Mouse (Mus musculus) intestine, postnatal 0 days (tissue): ENCODE data around the gene Cxcr1. TPM values are rescaled to one million over a fixed set of nuclear protein-coding genes. Genes with fewer than 3 reads are reported as not detected.

Experiments
- ATAC-seq: fragments of 200-750 bp; cut with Nextera tagmentation; 2 replicates; pipeline ENCODE4 v1.8.0; 2017; ENCODE audit warnings: mild to moderate bottlenecking, moderate TSS enrichment, moderate library complexity
- H3K27ac ChIP-seq: fragments of 300-500 bp; sonication (generic); 2 replicates; pipeline ENCODE4 v1.5.1; 2014; ENCODE audit warnings: mild to moderate bottlenecking, low read depth, low read length, moderate library complexity
- H3K27me3 ChIP-seq: fragments of 300-500 bp; sonication (generic); replicated peaks from 2 replicates; pipeline ENCODE4 v1.6.1; 2014; ENCODE audit warnings: low read length, mixed read lengths; ENCODE audit not compliant: control insufficient read depth, insufficient read depth
- H3K36me3 ChIP-seq: fragments of 300-500 bp; sonication (generic); 2 replicates; pipeline ENCODE4 v1.6.1; 2014; ENCODE audit warnings: mild to moderate bottlenecking, moderate library complexity; ENCODE audit not compliant: control insufficient read depth, insufficient read depth
- H3K4me1 ChIP-seq: fragments of 300-500 bp; sonication (generic); replicated peaks from 2 replicates; pipeline ENCODE4 v1.6.1; 2014; ENCODE audit warnings: antibody characterized with exemption, low read length, mixed read lengths; ENCODE audit not compliant: control insufficient read depth, insufficient read depth
- H3K4me2 ChIP-seq: fragments of 300-500 bp; sonication (generic); replicated peaks from 2 replicates; pipeline ENCODE4 v1.6.1; 2014; ENCODE audit warnings: low read depth, mild to moderate bottlenecking, moderate library complexity
- H3K4me3 ChIP-seq: fragments of 300-500 bp; sonication (generic); 2 replicates; pipeline ENCODE4 v1.5.1; 2014; ENCODE audit warnings: low read depth, low read length
- H3K9ac ChIP-seq: fragments of 300-500 bp; sonication (generic); 2 replicates; pipeline ENCODE4 v1.6.1; 2014; ENCODE audit warnings: mild to moderate bottlenecking, low read depth, low read length
- H3K9me3 ChIP-seq: fragments of 300-500 bp; sonication (generic); 2 replicates; pipeline ENCODE4 v1.6.1; 2016; ENCODE audit warnings: mixed run types; ENCODE audit not compliant: control insufficient read depth
- CTCF ChIP-seq: sonication (generic); IDR thresholded peaks from 2 replicates; pipeline ENCODE4 v1.5.1; 2016; ENCODE audit warnings: low read depth, mild to moderate bottlenecking, control low read depth, antibody characterized with exemption, moderate library complexity
- WGBS: fragments of 180-500 bp; shearing (Covaris S2); extraction: QIAGEN DNeasy Blood & Tissue Kit; methylation state at CpG from one replicate; pipeline ENCODE4 v1.1.7; 2014; 5-methylcytosine and 5-hydroxymethylcytosine counted together
- microRNA counts: library from miRNA; unstranded; fragments of <30 nt; microRNA quantifications from one replicate; lab custom pipeline; 2016
- microRNA-seq: library from miRNA; unstranded; fragments of <30 nt; microRNA quantifications from one replicate; pipeline ENCODE4, GENCODE M21; 2016
- polyA plus RNA-seq: library from polyadenylated mRNA; unstranded; fragments of >200 nt; fragmentation: Nextera tagmentation; extraction: Ambion mirVana; gene quantifications from 2 replicates; pipeline ENCODE4 v1.2.1, GENCODE M21; 2015

Gene Cxcr1
- polyA plus RNA-seq, 1 experiment from 2014 or later = not detected

DNA sequence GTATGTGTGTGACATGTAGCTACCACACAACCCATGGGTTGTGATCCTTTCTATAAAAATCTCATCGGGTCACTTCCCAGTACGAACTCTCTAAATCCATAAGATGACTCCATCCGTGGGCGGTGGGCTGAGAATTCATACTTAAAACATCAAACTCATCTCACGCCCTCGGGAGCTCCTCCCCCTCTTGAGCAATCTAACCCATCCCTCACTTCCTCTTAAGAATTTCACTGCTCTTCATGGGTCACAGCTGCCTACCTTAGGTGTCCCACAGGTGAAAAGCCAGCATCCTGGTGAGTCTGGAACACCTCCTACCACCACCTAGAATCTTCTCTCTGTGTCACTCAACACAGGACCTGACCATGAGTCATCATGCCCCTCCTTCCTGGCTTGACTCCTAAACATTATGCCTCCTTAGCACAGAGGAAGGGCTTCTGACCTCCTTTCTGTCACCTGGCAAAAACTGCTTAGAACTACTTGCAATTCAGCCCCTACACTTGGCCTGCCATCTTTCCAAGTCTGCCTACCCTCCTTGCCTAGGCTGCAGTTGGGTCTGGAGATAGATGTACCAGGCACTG, 38.9 kb downstream of the Cxcr1 start:
- WGBS = 76% methylated on average over 6 of the region's 6 CpGs
- H3K9me3 ChIP-seq = no peaks in the 10 kb centered on the region
- no peaks in the 10 kb centered on the region for H3K4me1 ChIP-seq
- no peaks in the 10 kb centered on the region for H3K36me3 ChIP-seq
- no peak for TF ChIP-seq CTCF
- no peak for ATAC-seq
- no peak overlapping the region for H3K9ac ChIP-seq
- H3K4me2 ChIP-seq = no peak overlapping the region
- H3K27me3 ChIP-seq = no peaks in the 10 kb centered on the region
- no peak overlapping the region for H3K27ac ChIP-seq
- no peak overlapping the region for H3K4me3 ChIP-seq

DNA sequence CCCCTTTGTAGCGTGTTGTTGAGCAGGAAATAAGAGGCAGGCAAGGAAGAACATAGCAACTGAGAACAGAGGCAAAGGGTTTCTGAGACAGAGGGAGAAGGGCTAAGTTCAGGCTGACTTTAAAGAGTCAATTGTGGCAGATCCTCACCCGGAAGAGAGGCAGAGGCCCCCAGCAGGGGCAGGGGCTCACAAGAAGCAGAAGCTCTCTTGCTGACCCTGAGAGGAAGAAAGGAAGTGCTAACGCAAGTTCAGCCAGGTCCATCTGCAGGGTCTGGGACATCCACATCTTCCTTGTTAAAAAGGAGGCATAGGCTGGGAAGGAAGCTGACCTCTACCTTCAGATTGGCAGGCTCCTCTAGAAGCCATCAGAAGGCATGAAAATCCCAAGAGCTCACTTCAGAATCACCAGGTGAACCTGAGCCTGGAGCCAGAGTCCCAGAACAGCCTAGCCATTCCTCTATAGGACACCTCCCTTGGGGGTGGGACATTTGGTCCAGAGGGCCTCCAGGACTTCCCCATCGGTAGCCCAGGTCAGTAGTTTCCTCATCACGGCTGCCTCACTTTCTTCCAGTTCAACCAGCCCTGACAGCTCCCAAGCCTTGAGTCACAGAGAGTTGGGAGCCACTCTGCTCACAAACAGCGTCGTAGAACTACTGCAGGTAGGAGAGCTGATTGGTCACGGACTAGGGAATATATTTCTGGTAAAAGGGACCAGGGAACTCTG, 40.8 kb downstream of the Cxcr1 start, which contains the start of gene Cxcr2:
Cxcr2 (plus strand) TSS at position 529 of the 724 bp plus-strand sequence.
- Histone ChIP-seq H3K4me2 (no peak within 1 kb of the TSS), H3K27me3 (no peaks in the 10 kb centered on the region), H3K9ac (no peak within 1 kb of the TSS), H3K4me3 (no peak within 1 kb of the TSS), H3K36me3 (no peaks in the 10 kb centered on the region), H3K4me1 (no peaks in the 10 kb centered on the region), H3K9me3 (no peaks in the 10 kb centered on the region), H3K27ac (no peak within 1 kb of the TSS)
- 63% methylated on average over 8 of the region's 8 CpGs for WGBS
- ATAC-seq = no peak
- no peak for TF ChIP-seq CTCF

DNA sequence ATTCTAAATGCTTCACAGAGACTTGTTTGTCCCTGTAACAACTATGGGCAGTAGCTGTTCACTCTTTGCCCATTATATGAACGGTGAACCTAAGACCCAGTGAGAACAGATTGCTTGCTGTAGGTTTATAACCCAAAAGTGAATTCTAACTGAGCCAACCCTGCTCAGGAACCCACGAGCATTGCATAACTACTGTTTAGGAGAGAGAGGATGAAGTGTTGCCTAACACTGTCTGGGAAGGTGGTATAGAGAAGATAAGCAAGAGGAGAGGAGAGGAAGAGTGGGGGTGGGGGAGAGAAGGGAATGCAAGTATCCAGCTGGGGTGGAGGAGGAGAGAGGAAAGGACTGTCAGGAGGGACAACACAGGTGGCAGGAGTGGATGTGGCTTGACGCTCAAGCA, 43.3 kb downstream of the Cxcr1 start:
- Histone ChIP-seq H3K27me3 (no peaks in the 10 kb centered on the region), H3K4me1 (no peaks in the 10 kb centered on the region), H3K9me3 (no peaks in the 10 kb centered on the region), H3K4me2 (no peak overlapping the region), H3K9ac (no peak overlapping the region), H3K4me3 (no peak overlapping the region), H3K27ac (no peak overlapping the region), H3K36me3 (no peaks in the 10 kb centered on the region)
- no peak for ATAC-seq
- no peak for TF ChIP-seq CTCF
- WGBS = 48% methylated on average over 3 of the region's 3 CpGs

DNA sequence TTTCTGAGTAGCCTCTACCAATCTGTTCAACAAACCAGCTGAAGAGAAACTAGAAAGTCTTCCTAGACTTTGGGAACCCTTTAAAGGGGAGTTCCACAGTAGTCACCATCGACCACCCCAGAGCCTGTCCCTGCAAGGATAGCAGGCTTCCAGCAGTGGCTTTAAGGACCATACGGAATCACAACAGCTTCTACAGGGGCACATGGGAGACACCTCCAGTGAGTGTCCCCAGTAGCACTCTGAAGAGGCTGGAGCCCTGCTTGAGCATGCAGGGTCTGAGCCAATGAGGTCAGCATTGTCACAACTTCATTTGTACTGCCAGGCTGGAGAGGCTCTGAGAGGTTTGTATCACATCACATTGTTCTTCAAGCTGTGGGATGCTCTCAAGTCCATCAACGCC, 44.3 kb downstream of the Cxcr1 start:
- Histone ChIP-seq H3K9ac (no peak overlapping the region), H3K4me2 (no peak overlapping the region), H3K36me3 (no peaks in the 10 kb centered on the region), H3K27me3 (no peaks in the 10 kb centered on the region), H3K4me3 (no peak overlapping the region), H3K9me3 (no peaks in the 10 kb centered on the region), H3K27ac (no peak overlapping the region), H3K4me1 (no peaks in the 10 kb centered on the region)
- ATAC-seq = no peak
- WGBS = 74% methylated on average over 3 of the region's 3 CpGs
- TF ChIP-seq CTCF = no peak

DNA sequence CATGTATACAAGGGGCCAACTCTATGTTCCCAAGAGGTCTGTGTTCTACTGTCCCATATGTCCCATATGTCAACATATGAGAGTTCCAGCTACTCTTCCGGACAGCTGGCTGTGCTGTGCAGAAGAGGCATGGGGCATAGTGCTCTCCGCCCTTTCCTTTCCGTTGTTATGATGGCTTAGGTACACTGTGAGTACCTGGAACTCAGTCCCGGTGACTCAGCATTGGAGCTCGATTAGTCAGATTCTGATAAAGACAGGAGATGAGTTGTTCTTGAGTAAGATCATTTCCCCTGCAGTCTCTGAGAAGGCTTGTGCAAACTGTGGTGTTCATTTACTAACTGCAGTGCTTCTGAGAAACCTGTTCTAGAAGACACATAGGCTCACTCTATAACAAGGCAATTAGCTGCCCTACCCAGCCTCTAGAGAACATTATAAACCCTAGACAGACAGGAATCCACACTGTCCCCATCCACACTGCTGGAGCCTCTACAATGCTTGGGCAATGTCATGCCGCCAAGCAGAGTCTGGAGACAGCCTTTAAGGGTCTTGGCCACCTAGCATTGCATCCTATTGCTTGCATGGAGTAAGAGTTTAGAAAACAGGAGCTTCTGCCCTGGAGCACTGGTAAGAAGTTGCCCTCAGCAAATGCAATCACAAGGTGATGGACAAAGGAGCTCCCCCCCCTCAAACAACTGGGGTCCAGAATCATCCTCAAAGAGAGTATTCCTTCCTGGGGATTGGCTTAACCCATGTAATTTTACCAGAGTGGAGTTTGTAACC, 45.1 kb downstream of the Cxcr1 start:
- peak; percentile 59 for ATAC-seq
- Histone ChIP-seq H3K4me2 (no peak overlapping the region), H3K4me1 (no peaks in the 10 kb centered on the region), H3K36me3 (no peaks in the 10 kb centered on the region), H3K9me3 (no peaks in the 10 kb centered on the region), H3K27ac (no peak overlapping the region), H3K4me3 (no peak overlapping the region), H3K9ac (no peak overlapping the region), H3K27me3 (no peaks in the 10 kb centered on the region)
- TF ChIP-seq CTCF = no peak
- WGBS = 58% methylated on average over 6 of the region's 6 CpGs

MicroRNA genes within 50 kb of the gene (microRNA counts, 519-probe panel; counts per million panel counts)
- microRNA mmu-miR-1928 (lab: Ali Mortazavi, UCI) = 604 counts per million, percentile 3 among the panel's probes with 10 or more counts

Small RNAs within 50 kb of the gene (microRNA-seq; reads per million reads assigned to microRNA genes)
- not detected for gene Mir1928

Other genes with a start within 250 kb of the Cxcr1 start
- gene Tns1, start 70.2 kb downstream of the Cxcr1 start, polyA plus RNA-seq = 20.0 and 21.5 TPM in 2 replicates
- 0.10 TPM in 1 of 2 replicates, not detected in the other for gene Rufy4, start 69.1 kb downstream of the Cxcr1 start, polyA plus RNA-seq
- 0.07 TPM in 2 replicates for gene Cxcr2, start 40.6 kb downstream of the Cxcr1 start, polyA plus RNA-seq
- 528 and 529 TPM in 2 replicates for gene Arpc2, start 41.5 kb upstream of the Cxcr1 start, polyA plus RNA-seq
- gene Gpbar1, start 83.9 kb upstream of the Cxcr1 start, polyA plus RNA-seq = 0.78 and 0.93 TPM in 2 replicates
- gene Aamp, start 90.1 kb upstream of the Cxcr1 start, polyA plus RNA-seq = 130 and 136 TPM in 2 replicates
- 103 and 107 TPM in 2 replicates for gene Pnkd, start 90.3 kb upstream of the Cxcr1 start, polyA plus RNA-seq
- 47.4 and 49.1 TPM in 2 replicates for gene Tmbim1, start 111.0 kb upstream of the Cxcr1 start, polyA plus RNA-seq
- gene Catip, start 167.5 kb upstream of the Cxcr1 start, polyA plus RNA-seq = 0.25 and 0.33 TPM in 2 replicates
- 3.8 and 4.3 TPM in 2 replicates for gene Slc11a1, start 180.6 kb upstream of the Cxcr1 start, polyA plus RNA-seq
- gene Ctdsp1, start 196.9 kb upstream of the Cxcr1 start, polyA plus RNA-seq = 48.9 and 52.4 TPM in 2 replicates
- gene Vil1, start 214.7 kb upstream of the Cxcr1 start, polyA plus RNA-seq = 217 and 244 TPM in 2 replicates